Mouse (Mus musculus): ENCODE data around the gene Numbl.

DNA sequence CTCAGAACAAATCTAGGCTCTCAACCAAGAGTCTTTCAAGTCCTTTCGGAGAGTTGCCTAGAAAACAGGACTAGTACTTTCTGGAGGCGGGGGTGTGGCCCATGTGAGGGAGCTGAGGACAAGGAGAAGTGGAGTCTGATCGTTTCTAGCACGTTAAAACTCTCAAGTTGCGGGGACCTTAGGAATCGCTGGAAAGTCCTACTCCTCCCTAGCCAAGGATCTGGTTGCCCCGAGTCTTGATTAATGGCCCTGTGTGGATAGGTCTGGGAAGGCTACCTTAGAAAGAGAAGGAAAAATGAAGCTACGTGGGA is 73.3 kb downstream of the Numbl start:
- no peak for TF ChIP-seq CTCF (IDR thresholded peaks at IDR 0.05; ENCODE audit: low read depth, low read length)
- no peak for TF ChIP-seq POLR2AphosphoS5 (IDR thresholded peaks at IDR 0.05; ENCODE audit: insufficient replicate concordance, low read depth, low read length)
- no peak for TF ChIP-seq TAL1 (conservative IDR thresholded peaks at IDR 0.05; ENCODE audit: low read depth, low read length)
- TF ChIP-seq GATA1 (IDR thresholded peaks at IDR 0.05; ENCODE audit: borderline replicate concordance, low read length) = no peak

All from G1E (cell line).